Mouse (Mus musculus) small intestine, adult 2 months (tissue): Measurements from ENCODE around the gene Gde1.

ENCODE experiments used
- CTCF ChIP-seq: fragments of 200-500 bp; IDR thresholded peaks from 2 replicates; pipeline ENCODE4 v1.5.1; 2012; ENCODE audit warnings: low read depth, mild to moderate bottlenecking, control low read depth, inconsistent platforms, low read length, moderate library complexity, mixed read lengths; ENCODE audit not compliant: insufficient replicate concordance, insufficient read length; ENCODE audit errors: extremely low read depth
- POLR2A ChIP-seq: fragments of 200-500 bp; IDR thresholded peaks from 2 replicates; pipeline ENCODE4 v1.6.1; 2012; ENCODE audit warnings: low read depth, mild to moderate bottlenecking, control low read depth, inconsistent platforms, low read length, moderate library complexity

DNA sequence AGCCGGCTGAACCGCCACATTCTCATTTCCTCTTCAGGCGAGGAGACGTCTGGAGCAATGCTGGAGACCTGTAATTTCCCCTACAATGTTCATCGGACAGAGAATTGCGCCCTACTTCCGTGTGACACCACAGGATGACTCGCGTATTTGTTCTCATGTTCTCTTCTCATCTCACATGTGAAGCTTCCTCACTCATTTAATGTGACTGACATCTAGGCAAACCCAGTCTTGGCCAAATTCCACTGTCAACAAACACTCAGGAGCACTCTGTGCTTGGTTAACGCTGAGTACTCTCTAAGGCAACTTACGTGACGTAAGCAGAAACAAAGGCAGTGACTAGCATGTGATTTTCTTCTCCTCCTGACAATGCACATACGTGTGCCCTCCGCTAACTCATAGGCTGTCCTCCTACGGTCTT, 2.4 kb downstream of the Gde1 start:
- TF ChIP-seq CTCF (no peak), POLR2A (no peak)
